Mouse (Mus musculus) embryonic facial prominence, embryonic 12.5 days (tissue): Measurements from ENCODE around the gene Slc10a7. TPM values are rescaled to one million over a fixed set of nuclear protein-coding genes. Genes with fewer than 3 reads are reported as not detected.
A peak's percentile ranks its signal among the peaks of the same experiment; 100 is the strongest.
"Not testable (repeated sequence)": the region's sequence is repeated elsewhere in the genome, so short reads cannot be mapped to it uniquely, and the experiment has no call there.

ENCODE experiments used
- ATAC-seq: fragments of 200-750 bp; cut with Nextera tagmentation; 2 replicates; pipeline ENCODE4 v1.8.0; 2017; ENCODE audit not compliant: insufficient number of reproducible peaks, insufficient read depth, low FRiP score, low TSS enrichment
- H3K27ac ChIP-seq: fragments of 300-500 bp; sonication (generic); 2 replicates; pipeline ENCODE4 v1.5.1; 2016; ENCODE audit warnings: mild to moderate bottlenecking
- H3K27me3 ChIP-seq: fragments of 300-500 bp; sonication (generic); 2 replicates; pipeline ENCODE4 v1.6.1; 2016; ENCODE audit warnings: mild to moderate bottlenecking, moderate library complexity
- H3K36me3 ChIP-seq: fragments of 300-500 bp; sonication (generic); 2 replicates; pipeline ENCODE4 v1.6.1; 2016; ENCODE audit warnings: mild to moderate bottlenecking
- H3K4me1 ChIP-seq: fragments of 300-500 bp; sonication (generic); 2 replicates; pipeline ENCODE4 v1.6.1; 2016
- H3K4me2 ChIP-seq: fragments of 300-500 bp; sonication (generic); replicated peaks from 2 replicates; pipeline ENCODE4 v1.6.1; 2016; ENCODE audit warnings: mild to moderate bottlenecking, moderate library complexity
- H3K4me3 ChIP-seq: fragments of 300-500 bp; sonication (generic); 2 replicates; pipeline ENCODE4 v1.5.1; 2016; ENCODE audit warnings: mild to moderate bottlenecking
- H3K9ac ChIP-seq: fragments of 300-500 bp; sonication (generic); 2 replicates; pipeline ENCODE4 v1.6.1; 2016; ENCODE audit warnings: mild to moderate bottlenecking, moderate library complexity
- H3K9me3 ChIP-seq: fragments of 300-500 bp; sonication (generic); 2 replicates; pipeline ENCODE4 v1.6.1; 2016; ENCODE audit warnings: mild to moderate bottlenecking, moderate library complexity
- WGBS: fragments of 180-500 bp; shearing (Covaris S2); methylation state at CpG from one replicate; pipeline ENCODE4 v1.1.7; 2016; 5-methylcytosine and 5-hydroxymethylcytosine counted together
- polyA plus RNA-seq: library from polyadenylated mRNA; unstranded; fragments of >200 nt; fragmentation: Nextera tagmentation; extraction: Ambion mirVana; gene quantifications from 2 replicates; pipeline ENCODE4 v1.2.1, GENCODE M21; 2016

Gene Slc10a7
- polyA plus RNA-seq, 1 experiment from 2014 or later: 17.1 TPM

DNA sequence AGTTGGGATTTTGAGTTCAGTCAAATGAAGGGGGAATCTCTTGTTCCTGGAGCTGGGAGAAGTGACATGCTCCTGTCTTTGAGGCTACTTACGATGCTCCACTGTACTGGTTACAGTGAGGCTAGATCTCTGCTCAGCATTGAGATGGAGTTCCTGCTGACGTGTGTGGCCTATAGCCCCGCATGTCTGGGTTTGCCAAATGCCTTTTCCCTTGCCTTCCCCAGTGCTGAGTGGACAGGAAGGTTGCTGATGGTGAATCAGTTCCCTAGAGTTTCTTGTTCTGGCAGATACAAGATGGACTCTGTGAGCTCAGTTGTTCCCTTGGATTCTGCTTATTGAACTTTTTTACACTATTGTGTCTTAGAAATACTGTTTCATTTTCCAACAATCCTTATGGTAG is 1.8 kb downstream of the Slc10a7 start:
- H3K27me3 ChIP-seq: no peaks in the 10 kb centered on the region
- H3K27ac ChIP-seq: no peak overlapping the region
- H3K4me2 ChIP-seq: 0 out of 2 replicates have a peak overlapping the region, but pooled peaks have one; percentile 11

DNA sequence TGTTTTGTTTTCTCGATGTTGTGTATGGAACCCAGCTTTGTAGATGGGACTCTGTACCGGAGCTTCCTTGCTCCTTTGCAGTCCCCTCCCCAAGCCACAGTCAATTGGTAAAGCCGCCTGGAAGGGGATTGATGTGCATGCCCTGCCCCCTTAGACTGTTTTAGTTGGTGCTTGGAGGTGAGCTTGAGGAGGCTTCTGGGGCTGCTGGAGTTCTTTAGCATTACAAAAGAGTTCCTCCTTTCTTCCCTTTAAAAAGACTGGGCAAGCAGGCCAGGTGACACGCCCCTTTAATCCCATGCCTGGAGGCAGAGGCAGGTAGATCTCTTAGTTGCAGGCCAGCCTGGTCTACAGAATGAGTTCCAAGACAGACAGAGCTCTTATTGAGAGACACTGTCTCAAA is 4.0 kb downstream of the Slc10a7 start:
- Histone ChIP-seq H3K36me3 (peaks cover 22% of the 10 kb centered on the region), H3K4me3 (no peak overlapping the region), H3K4me2 (no peak overlapping the region), H3K9me3 (no peaks in the 10 kb centered on the region), H3K4me1 (peaks cover 4% of the 10 kb centered on the region; the same call in 1 of the 2 replicates), H3K27me3 (no peaks in the 10 kb centered on the region), H3K27ac (no peak overlapping the region), H3K9ac (no peak overlapping the region)
- WGBS: 83% methylated on average over 4 of the region's 4 CpGs
- ATAC-seq: no peak

More for the DNA sequence above, 1.8 kb downstream of the Slc10a7 start:
- 55% methylated on average over 3 of the region's 3 CpGs for WGBS
- Histone ChIP-seq H3K4me1 (peaks cover 8% of the 10 kb centered on the region; the same call in 1 of the 2 replicates), H3K9me3 (peaks cover 5% of the 10 kb centered on the region; the same call in 1 of the 2 replicates), H3K36me3 (peaks cover 15% of the 10 kb centered on the region), H3K9ac (no peak overlapping the region), H3K4me3 (0 out of 2 replicates have a peak overlapping the region, but pooled peaks have one; percentile 5)
- no peak for ATAC-seq

DNA sequence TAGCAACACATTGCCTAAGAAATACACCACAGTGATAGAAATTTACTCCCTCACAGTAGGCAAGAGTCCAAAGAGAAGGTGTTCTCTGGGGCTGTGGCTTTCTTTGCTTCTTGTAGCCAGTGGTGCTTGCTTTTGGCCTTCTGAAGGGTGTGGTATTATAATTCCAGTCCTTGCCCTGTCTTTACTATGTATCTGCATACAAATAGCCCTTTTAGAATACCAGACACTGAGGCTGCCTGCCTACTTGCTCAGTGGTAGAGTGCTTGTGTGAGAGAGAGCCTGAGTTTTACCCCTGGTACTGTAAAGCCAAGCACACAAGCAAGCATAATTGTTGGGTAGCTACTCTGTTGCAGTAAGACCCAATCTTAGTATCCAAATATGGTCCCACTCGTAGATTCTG is 5.6 kb downstream of the Slc10a7 start:
- no peak for ATAC-seq
- Histone ChIP-seq H3K9me3 (no peaks in the 10 kb centered on the region), H3K4me2 (no peak overlapping the region), H3K27ac (no peak overlapping the region), H3K4me1 (peaks cover 4% of the 10 kb centered on the region; the same call in 1 of the 2 replicates), H3K9ac (no peak overlapping the region), H3K27me3 (no peaks in the 10 kb centered on the region), H3K4me3 (no peak overlapping the region), H3K36me3 (peaks cover 22% of the 10 kb centered on the region)
- WGBS: 92% methylated on average over 1 of the region's 1 CpGs

DNA sequence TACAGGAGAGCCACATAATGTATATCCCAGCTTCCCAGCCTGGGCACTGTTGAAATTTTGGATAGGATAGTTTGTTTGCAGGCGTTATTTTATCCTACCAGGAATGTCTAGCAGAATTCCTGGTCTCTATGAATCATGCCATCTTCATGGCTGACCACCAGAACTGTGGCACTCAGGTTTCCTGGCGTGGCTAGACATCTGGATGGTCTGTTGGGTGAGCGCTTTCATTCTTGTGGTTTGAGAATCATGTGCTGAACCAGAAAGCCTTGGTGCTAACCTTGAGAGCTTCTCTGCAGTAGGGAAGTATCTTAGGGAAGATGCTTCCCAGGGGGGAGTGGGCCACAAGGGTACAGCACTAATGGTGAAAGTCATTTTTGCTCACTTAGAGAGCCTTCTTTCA is 6.0 kb downstream of the Slc10a7 start:
- Histone ChIP-seq H3K4me1 (peaks cover 3% of the 10 kb centered on the region; the same call in 1 of the 2 replicates), H3K4me3 (no peak overlapping the region), H3K36me3 (peaks cover 22% of the 10 kb centered on the region), H3K27me3 (no peaks in the 10 kb centered on the region), H3K9ac (no peak overlapping the region), H3K9me3 (no peaks in the 10 kb centered on the region), H3K27ac (no peak overlapping the region), H3K4me2 (no peak overlapping the region)
- no peak for ATAC-seq
- 88% methylated on average over 3 of the region's 3 CpGs for WGBS

DNA sequence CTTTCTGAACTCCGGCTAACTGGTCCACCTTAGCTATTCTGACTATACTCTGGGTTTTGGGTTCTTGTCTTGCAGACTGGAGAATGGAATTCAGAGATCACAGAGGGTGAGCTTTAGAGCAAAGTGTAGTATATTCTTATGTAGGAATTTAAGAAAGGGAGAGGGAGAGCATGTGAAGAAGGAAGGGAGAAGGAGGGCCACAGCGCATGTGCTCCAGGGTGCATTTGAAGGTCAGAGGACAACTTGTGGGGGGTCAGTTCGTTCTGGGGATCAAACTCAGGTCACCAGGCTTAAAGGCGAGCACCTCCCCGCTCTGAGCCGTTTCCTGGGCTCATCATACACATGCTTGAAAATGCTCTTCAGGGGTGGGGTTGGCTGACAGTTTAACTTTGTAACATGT is 24.8 kb downstream of the Slc10a7 start:
- no peak for ATAC-seq
- 77% methylated on average over 6 of the region's 6 CpGs for WGBS

DNA sequence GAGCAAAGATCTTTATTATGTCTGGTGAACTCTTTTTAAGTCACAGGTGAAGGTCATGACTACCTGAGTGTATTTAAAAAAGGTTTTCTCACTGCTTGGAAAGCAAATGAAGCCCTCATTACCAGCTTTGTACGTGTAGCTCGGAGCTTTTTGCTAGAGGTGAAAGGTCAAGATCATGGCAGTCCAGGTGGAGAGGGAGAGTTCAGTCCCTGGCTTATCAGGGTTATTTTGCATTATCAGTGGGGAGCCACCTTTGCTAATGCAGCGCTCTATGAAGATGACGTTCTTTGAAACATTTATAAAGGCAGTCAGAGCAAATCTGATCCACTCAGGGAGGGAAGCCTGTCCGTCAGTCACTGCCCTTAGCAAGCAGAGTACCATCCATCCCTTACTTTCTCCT is 27.6 kb downstream of the Slc10a7 start:
- H3K4me2 ChIP-seq: no peak overlapping the region
- peaks cover 25% of the 10 kb centered on the region; the same call in 1 of the 2 replicates for H3K36me3 ChIP-seq
- ATAC-seq: no peak
- no peaks in the 10 kb centered on the region for H3K9me3 ChIP-seq
- H3K27ac ChIP-seq: no peak overlapping the region
- H3K27me3 ChIP-seq: no peaks in the 10 kb centered on the region
- no peak overlapping the region for H3K4me3 ChIP-seq
- 71% methylated on average over 5 of the region's 5 CpGs for WGBS
- no peaks in the 10 kb centered on the region for H3K4me1 ChIP-seq
- no peak overlapping the region for H3K9ac ChIP-seq

More for the DNA sequence above, 24.8 kb downstream of the Slc10a7 start:
- Histone ChIP-seq H3K4me3 (no peak overlapping the region), H3K27me3 (no peaks in the 10 kb centered on the region), H3K4me2 (no peak overlapping the region), H3K27ac (no peak overlapping the region), H3K4me1 (no peaks in the 10 kb centered on the region), H3K9ac (no peak overlapping the region), H3K36me3 (peaks cover 32% of the 10 kb centered on the region), H3K9me3 (no peaks in the 10 kb centered on the region)

DNA sequence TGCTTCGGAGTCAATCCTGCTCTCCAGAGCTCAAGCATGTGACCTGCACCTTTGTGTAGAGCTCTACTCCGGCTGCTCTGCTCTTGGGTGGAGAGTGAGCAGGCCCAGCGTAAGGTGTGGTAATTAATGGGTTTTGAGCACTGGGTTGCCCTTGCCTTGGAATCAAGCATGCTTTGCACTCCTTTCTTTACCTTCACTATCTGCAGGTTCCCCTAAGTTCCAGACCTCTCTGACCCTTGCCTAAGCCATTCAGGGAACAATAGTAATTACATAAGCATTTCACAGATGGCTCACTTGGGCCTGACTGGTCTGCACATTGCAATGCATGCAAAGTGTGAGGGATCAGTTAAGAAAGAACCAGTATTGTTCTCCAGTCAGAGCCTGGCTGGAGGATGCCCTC is 28.6 kb downstream of the Slc10a7 start:
- ATAC-seq: no peak
- Histone ChIP-seq H3K9ac (no peak overlapping the region), H3K27ac (no peak overlapping the region), H3K27me3 (no peaks in the 10 kb centered on the region), H3K4me3 (no peak overlapping the region), H3K9me3 (no peaks in the 10 kb centered on the region), H3K36me3 (peaks cover 26% of the 10 kb centered on the region), H3K4me2 (no peak overlapping the region), H3K4me1 (no peaks in the 10 kb centered on the region)
- 93% methylated on average over 3 of the region's 3 CpGs for WGBS

DNA sequence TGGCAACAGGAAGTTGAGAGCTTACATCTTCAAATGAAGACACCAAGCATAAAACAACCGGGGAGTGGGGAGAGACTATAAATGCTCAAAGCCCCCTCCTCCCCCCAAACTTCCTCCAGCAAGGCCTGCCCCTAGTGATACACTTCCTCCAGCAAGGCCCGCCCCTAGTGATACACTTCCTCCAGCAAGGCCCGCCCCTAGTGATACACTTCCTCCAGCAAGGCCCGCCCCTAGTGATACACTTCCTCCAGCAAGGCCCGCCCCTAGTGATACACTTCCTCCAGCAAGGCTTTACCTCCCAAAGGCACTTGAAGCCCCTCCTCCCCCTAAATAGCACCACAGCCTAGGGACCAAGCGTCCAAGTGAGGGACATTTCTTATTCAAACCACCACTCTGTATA is 33.5 kb downstream of the Slc10a7 start:
- not testable (repeated sequence) for H3K9me3 ChIP-seq, H3K4me3 ChIP-seq, H3K9ac ChIP-seq, H3K4me2 ChIP-seq, ATAC-seq, H3K27ac ChIP-seq, H3K27me3 ChIP-seq, H3K4me1 ChIP-seq
- peaks cover 15% of the 10 kb centered on the region for H3K36me3 ChIP-seq
- 98% methylated on average over 4 of the region's 6 CpGs for WGBS

DNA sequence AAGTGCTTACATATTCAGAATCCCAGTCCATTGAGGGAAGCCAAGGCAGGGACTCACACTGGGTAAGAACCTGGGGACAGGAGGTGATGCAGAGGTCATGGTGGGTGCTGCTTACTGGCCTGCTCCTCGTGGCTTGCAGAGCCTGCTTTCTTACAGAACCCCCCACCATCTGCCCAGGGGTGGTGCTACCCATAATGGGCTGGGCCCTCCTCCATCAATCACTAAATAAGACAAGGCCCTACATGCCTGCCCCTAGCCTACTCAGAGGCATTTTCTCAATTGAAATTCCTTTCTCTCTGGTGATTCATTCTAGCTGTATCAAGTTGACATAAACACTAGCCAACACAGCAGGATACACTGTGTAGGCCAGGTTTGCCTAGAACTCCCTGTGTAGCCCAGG is 34.5 kb downstream of the Slc10a7 start:
- no peak overlapping the region for H3K4me3 ChIP-seq
- no peak overlapping the region for H3K4me2 ChIP-seq
- ATAC-seq: no peak
- 38% methylated on average over 1 of the region's 1 CpGs for WGBS
- H3K9ac ChIP-seq: no peak overlapping the region
- H3K4me1 ChIP-seq: peaks cover 4% of the 10 kb centered on the region; the same call in 1 of the 2 replicates
- H3K36me3 ChIP-seq: peaks cover 10% of the 10 kb centered on the region; the same call in 1 of the 2 replicates
- no peak overlapping the region for H3K27ac ChIP-seq
- H3K27me3 ChIP-seq: no peaks in the 10 kb centered on the region
- no peaks in the 10 kb centered on the region for H3K9me3 ChIP-seq

DNA sequence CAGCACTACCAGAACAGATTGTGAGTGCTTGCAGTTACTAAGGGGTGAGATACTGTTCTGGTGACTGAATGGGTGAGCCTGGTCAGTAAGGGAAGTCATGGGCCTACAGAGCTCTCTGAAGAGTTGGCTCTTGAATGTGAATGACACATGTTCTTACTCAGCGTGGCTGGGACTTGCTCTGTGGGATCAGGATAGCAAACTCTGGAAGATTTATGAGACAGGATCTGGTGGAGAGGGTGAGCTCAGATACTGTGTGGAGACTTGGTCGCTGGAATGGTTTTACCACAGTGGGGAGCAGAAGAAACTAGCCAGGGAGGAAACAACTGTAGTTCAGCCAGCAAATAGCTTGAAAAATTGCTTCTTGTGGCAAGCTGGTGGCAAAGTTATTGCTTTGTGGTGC is 35.4 kb downstream of the Slc10a7 start:
- H3K4me3 ChIP-seq: no peak overlapping the region
- H3K36me3 ChIP-seq: peaks cover 10% of the 10 kb centered on the region; the same call in 1 of the 2 replicates
- H3K9ac ChIP-seq: no peak overlapping the region
- WGBS: 82% methylated on average over 2 of the region's 2 CpGs
- no peaks in the 10 kb centered on the region for H3K9me3 ChIP-seq
- no peak for ATAC-seq
- H3K4me1 ChIP-seq: peaks cover 4% of the 10 kb centered on the region; the same call in 1 of the 2 replicates
- H3K27ac ChIP-seq: no peak overlapping the region
- H3K27me3 ChIP-seq: no peaks in the 10 kb centered on the region
- no peak overlapping the region for H3K4me2 ChIP-seq

DNA sequence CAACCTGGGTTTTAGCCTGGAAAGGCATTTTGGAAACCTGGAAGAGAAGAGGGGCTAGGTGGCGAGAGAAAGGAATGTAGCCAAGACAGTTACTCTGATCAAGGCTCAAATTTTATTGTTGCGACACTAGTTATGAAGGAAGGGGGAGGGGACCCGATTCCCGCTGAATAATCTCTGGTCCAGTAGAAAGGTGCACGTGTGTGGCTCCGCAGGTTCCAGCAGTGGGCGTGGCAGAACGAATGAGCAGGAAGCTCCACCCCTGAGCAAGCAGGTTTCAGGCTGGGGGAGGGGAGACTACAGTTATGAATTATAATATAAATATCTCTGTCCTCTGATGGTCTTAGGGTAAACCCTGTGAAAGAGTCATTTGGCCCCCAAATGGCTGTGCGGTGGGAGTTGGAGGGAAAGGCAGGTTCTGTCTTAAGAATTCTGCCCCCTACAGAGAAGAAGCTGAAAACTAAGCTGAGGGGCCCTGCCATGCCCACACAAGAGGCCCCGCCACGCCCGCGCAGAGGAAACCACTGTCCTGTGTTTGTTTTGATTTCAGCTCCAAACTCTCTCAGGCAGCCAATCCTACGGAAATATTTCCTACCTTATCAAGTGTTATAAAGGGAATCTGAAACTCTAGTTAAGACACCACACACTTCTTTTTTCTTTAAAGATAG is 36.1 kb downstream of the Slc10a7 start:
- not testable (repeated sequence) for H3K27me3 ChIP-seq, H3K9ac ChIP-seq, H3K36me3 ChIP-seq, H3K4me1 ChIP-seq, ATAC-seq, H3K4me3 ChIP-seq, H3K27ac ChIP-seq, H3K9me3 ChIP-seq, H3K4me2 ChIP-seq
- 50% methylated on average over 10 of the region's 14 CpGs for WGBS

DNA sequence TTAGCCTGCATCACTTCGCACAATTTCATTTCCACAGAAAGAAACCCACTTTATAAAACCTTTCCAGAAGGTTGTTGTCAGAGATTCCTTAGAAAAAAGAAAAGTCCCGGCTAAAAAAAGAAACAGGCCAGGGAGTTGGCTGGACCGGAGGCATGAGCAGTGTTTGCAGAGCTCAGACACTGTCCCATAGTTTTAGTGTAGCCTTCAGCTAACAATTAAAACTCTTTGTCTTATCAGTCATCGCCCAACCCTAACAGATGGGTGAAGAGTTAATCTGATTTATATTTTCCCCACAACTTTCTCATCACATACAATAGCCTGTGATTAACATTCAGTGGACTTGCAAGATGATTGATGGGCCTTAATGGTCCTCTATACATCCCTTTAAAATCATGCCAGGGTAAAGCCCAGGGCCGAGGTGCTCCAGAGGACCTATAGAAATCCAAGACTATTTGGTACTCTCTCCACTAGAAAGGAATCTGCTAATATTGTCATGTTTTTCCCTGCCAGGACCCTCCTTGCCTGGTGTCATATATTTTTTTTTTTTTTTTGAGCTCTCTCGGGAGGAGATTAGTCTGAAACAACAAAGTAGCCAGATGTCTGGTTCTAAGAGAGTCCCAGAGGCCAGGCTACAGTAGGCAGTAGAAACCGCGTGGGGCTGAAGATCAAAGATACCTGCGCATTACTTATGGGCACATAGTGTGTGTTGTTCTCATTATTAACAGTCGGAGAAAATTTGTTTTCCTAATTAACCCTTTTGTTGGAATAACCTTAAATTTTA is 41.0 kb downstream of the Slc10a7 start:
- no peak overlapping the region for H3K9ac ChIP-seq
- H3K4me1 ChIP-seq: peaks cover 6% of the 10 kb centered on the region; the same call in 1 of the 2 replicates
- H3K27me3 ChIP-seq: no peaks in the 10 kb centered on the region
- WGBS: 58% methylated on average over 10 of the region's 10 CpGs
- no peak overlapping the region for H3K27ac ChIP-seq
- no peak for ATAC-seq
- 0 out of 2 replicates have a peak, but pooled peaks cover 4% of the 10 kb centered on the region for H3K36me3 ChIP-seq
- H3K4me2 ChIP-seq: no peak overlapping the region
- no peak overlapping the region for H3K4me3 ChIP-seq
- H3K9me3 ChIP-seq: no peaks in the 10 kb centered on the region
